Mouse (Mus musculus) midbrain, postnatal 0 days (tissue): Measurements from ENCODE around the gene St6galnac6. TPM values are rescaled to one million over a fixed set of nuclear protein-coding genes. Genes with fewer than 3 reads are reported as not detected.

Source experiments
- ATAC-seq: fragments of 200-750 bp; cut with Nextera tagmentation; 2 replicates; pipeline ENCODE4 v1.8.0; 2017; ENCODE audit warnings: moderate number of reproducible peaks, mild to moderate bottlenecking, moderate TSS enrichment, moderate library complexity; ENCODE audit not compliant: low FRiP score
- DNase-seq: peaks from one replicate; pipeline ENCODE4 v3.0.0-alpha.2; 2015; ENCODE audit warnings: low spot score
- H3K27ac ChIP-seq: fragments of 300-500 bp; sonication (generic); 2 replicates; pipeline ENCODE4 v1.5.1; 2014; ENCODE audit warnings: low read depth, mild to moderate bottlenecking, low read length, mixed read lengths
- H3K27me3 ChIP-seq: fragments of 300-500 bp; sonication (generic); 2 replicates; pipeline ENCODE4 v1.6.1; 2014; ENCODE audit warnings: low read length, control low read depth, mixed read lengths; ENCODE audit not compliant: insufficient read depth
- H3K36me3 ChIP-seq: fragments of 300-500 bp; sonication (generic); 2 replicates; pipeline ENCODE4 v1.6.1; 2014; ENCODE audit warnings: low read length, control low read depth, mixed read lengths; ENCODE audit not compliant: insufficient read depth
- H3K4me1 ChIP-seq: fragments of 300-500 bp; sonication (generic); 2 replicates; pipeline ENCODE4 v1.6.1; 2014; ENCODE audit warnings: mild to moderate bottlenecking, control low read depth, antibody characterized with exemption, low read length, mixed read lengths; ENCODE audit not compliant: insufficient read depth
- H3K4me2 ChIP-seq: fragments of 300-500 bp; sonication (generic); 2 replicates; pipeline ENCODE4 v1.6.1; 2014; ENCODE audit warnings: low read depth, mild to moderate bottlenecking, low read length, mixed read lengths; ENCODE audit not compliant: poor library complexity, severe bottlenecking
- H3K4me3 ChIP-seq: fragments of 300-500 bp; sonication (generic); 2 replicates; pipeline ENCODE4 v1.5.1; 2014; ENCODE audit warnings: low read depth, mild to moderate bottlenecking, low read length, moderate library complexity
- H3K9ac ChIP-seq: fragments of 300-500 bp; sonication (generic); replicated peaks from 2 replicates; pipeline ENCODE4 v1.6.1; 2014; ENCODE audit warnings: mild to moderate bottlenecking, low read length, moderate library complexity, mixed read lengths; ENCODE audit not compliant: poor library complexity, severe bottlenecking
- H3K9me3 ChIP-seq: fragments of 300-500 bp; sonication (generic); 2 replicates; pipeline ENCODE4 v1.6.1; 2016; ENCODE audit warnings: low read length, control low read depth
- CTCF ChIP-seq: IDR thresholded peaks from 2 replicates; pipeline ENCODE4 v1.5.1; 2016; ENCODE audit warnings: antibody characterized with exemption, mild to moderate bottlenecking
- WGBS: fragments of 180-500 bp; shearing (Covaris S2); extraction: QIAGEN DNeasy Blood & Tissue Kit; methylation state at CpG from one replicate; pipeline ENCODE4 v1.1.7; 2014; 5-methylcytosine and 5-hydroxymethylcytosine counted together
- polyA plus RNA-seq: library from polyadenylated mRNA; unstranded; fragments of >200 nt; fragmentation: Nextera tagmentation; extraction: Ambion mirVana; gene quantifications from 2 replicates; pipeline ENCODE4 v1.2.1, GENCODE M21; 2015
- total RNA-seq: library from RNA; depleted of rRNA; stranded (reverse); fragments of >200 nt; gene quantifications from 2 replicates; pipeline ENCODE4 v1.2.3, GENCODE M21; 2014

Gene St6galnac6
- total and polyA plus RNA-seq, 2 experiments from 2014 or later: 45.2 to 166 TPM

GRCm38 (mm10) chr2:32629276-32629976, 29.9 kb downstream of the St6galnac6 start:
- Histone ChIP-seq H3K27me3 (no peaks in the 10 kb centered on the region), H3K36me3 (peaks cover 10% of the 10 kb centered on the region), H3K4me1 (peaks cover 29% of the 10 kb centered on the region), H3K4me3 (peak overlapping the region; percentile 8; the same call in 1 of the 2 replicates), H3K27ac (peak overlapping the region; percentile 44; the same call in 1 of the 2 replicates), H3K4me2 (peak overlapping the region; percentile 39), H3K9ac (0 out of 2 replicates have a peak overlapping the region, but pooled peaks have one; percentile 13), H3K9me3 (no peaks in the 10 kb centered on the region)
- TF ChIP-seq CTCF: peak; percentile 11; the same call in 1 of the 2 replicates
- DNase-seq (peak; percentile 85), ATAC-seq (peak; percentile 68)
- WGBS: 30% methylated on average over 9 of the region's 9 CpGs

- ATAC-seq (no peak), DNase-seq (no peak)
- no peaks in the 10 kb centered on the region for H3K27me3 ChIP-seq
- 0 out of 2 replicates have a peak overlapping the region, but pooled peaks have one; percentile 13 for H3K9ac ChIP-seq
- no peaks in the 10 kb centered on the region for H3K9me3 ChIP-seq
- H3K27ac ChIP-seq: no peak overlapping the region
- no peak for TF ChIP-seq CTCF
- peak overlapping the region; percentile 39; the same call in 1 of the 2 replicates for H3K4me2 ChIP-seq
- peaks cover 29% of the 10 kb centered on the region for H3K4me1 ChIP-seq
- peaks cover 12% of the 10 kb centered on the region for H3K36me3 ChIP-seq
- no peak overlapping the region for H3K4me3 ChIP-seq
- 82% methylated on average over 7 of the region's 9 CpGs for WGBS
Measured at GRCm38 (mm10) chr2:32630036-32630435, 30.5 kb downstream of the St6galnac6 start.

- DNase-seq: no peak
- Histone ChIP-seq H3K4me3 (no peak overlapping the region), H3K27ac (no peak overlapping the region), H3K27me3 (no peaks in the 10 kb centered on the region), H3K36me3 (peaks cover 12% of the 10 kb centered on the region), H3K9ac (no peak overlapping the region), H3K9me3 (no peaks in the 10 kb centered on the region), H3K4me2 (no peak overlapping the region), H3K4me1 (peaks cover 26% of the 10 kb centered on the region)
- no peak for TF ChIP-seq CTCF
- no peak for ATAC-seq
- WGBS: 86% methylated on average over 10 of the region's 10 CpGs
Measured at GRCm38 (mm10) chr2:32631046-32631445, 31.5 kb downstream of the St6galnac6 start.

- ATAC-seq: peak; percentile 28; the same call in 1 of the 2 replicates
- peak; percentile 85 for TF ChIP-seq CTCF
- no peak overlapping the region for H3K27ac ChIP-seq
Measured at GRCm38 (mm10) chr2:32631737-32632394, 32.4 kb downstream of the St6galnac6 start.

GRCm38 (mm10) chr2:32633660-32634059, 34.2 kb downstream of the St6galnac6 start:
- 67% methylated on average over 5 of the region's 5 CpGs for WGBS
- no peak overlapping the region for H3K27ac ChIP-seq
- no peak for TF ChIP-seq CTCF
- DNase-seq: no peak
- no peak overlapping the region for H3K4me3 ChIP-seq
- peaks cover 7% of the 10 kb centered on the region for H3K4me1 ChIP-seq
- H3K4me2 ChIP-seq: no peak overlapping the region
- H3K9ac ChIP-seq: no peak overlapping the region
- no peaks in the 10 kb centered on the region for H3K27me3 ChIP-seq
- no peak for ATAC-seq
- H3K9me3 ChIP-seq: no peaks in the 10 kb centered on the region
- peaks cover 12% of the 10 kb centered on the region for H3K36me3 ChIP-seq

More at GRCm38 (mm10) chr2:32631737-32632394, 32.4 kb downstream of the St6galnac6 start:
- H3K4me2 ChIP-seq: no peak overlapping the region
- no peaks in the 10 kb centered on the region for H3K9me3 ChIP-seq
- 49% methylated on average over 7 of the region's 7 CpGs for WGBS
- peaks cover 12% of the 10 kb centered on the region for H3K36me3 ChIP-seq
- H3K27me3 ChIP-seq: no peaks in the 10 kb centered on the region
- H3K4me1 ChIP-seq: peaks cover 19% of the 10 kb centered on the region
- H3K9ac ChIP-seq: no peak overlapping the region
- peak; percentile 86 for DNase-seq
- no peak overlapping the region for H3K4me3 ChIP-seq
